Mouse (Mus musculus): ENCODE measurements around the gene Sipa1l1. TPM values are rescaled to one million over a fixed set of nuclear protein-coding genes. Genes with fewer than 3 reads are reported as not detected.

The Sipa1l1 gene
- polyA plus RNA-seq, 1 experiment from 2014 or later, result 26.4 TPM

DNA sequence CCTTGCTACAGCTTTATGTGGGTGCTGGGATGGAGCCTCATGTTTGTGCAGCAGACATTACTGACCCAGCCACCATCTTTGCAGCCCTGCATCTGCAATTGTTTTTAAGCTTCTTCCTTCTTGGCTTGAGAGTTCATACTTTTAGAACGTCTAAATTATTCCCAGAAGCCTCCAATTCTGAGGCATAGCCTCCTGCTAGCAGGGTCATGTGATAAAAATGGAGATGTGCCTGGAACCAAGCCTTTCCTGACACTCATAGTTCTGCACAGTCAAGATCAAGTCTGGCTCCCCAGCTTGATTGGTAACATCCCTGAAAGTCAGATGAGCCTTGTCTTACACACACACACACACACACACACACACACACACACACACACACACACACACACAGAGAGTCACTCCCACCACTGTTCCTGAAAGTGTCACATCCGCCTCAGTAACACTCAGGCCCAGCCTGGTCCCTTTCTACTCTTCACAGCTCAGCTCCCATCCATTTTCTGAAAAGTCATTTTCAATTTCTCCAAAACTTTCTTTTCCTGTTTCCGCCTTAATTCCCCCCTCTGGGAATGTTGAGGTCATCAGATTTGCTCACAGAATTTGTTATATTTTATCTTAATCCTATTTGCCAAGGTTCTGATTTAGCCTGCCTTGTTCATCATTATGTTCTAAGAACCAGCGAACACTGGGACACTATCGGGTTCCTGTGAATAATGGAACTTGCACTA is 238.6 kb downstream of the Sipa1l1 start:
- Histone ChIP-seq H3K4me3 (replicated peaks) (no peak overlapping the region), H3K4me2 (no peak overlapping the region), H3K27ac (no peak overlapping the region), H3K9me3 (no peaks in the 10 kb centered on the region), H3K36me3 (0 out of 2 replicates have a peak, but pooled peaks cover 7% of the 10 kb centered on the region), H3K9ac (no peak overlapping the region), H3K27me3 (replicated peaks) (no peaks in the 10 kb centered on the region), H3K4me1 (peaks cover 6% of the 10 kb centered on the region)
- WGBS, result 51% methylated on average over 5 of the region's 5 CpGs
- ATAC-seq (ENCODE audit: insufficient read depth, low FRiP score, low read depth), result no peak

DNA sequence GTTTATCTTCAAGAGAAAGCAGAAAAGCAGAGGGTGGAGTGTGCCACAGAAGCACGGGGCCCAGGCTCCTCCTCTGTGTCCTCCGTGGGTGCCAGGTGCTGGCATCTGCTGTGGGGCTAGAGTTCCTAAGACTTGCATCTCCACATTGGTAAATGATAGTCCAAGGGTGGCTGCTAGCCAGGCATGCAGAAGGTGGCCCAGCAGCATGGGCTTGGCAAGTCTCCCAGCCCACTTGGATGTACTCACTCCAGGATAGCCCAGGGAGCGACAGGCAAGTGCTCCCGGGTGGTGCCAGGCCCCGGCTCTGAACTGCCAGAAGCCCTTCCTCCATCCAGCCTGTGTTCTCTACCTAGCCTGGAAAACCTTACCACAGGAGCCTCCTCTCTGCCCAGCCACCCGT is 239.4 kb downstream of the Sipa1l1 start:
- H3K27me3 ChIP-seq (replicated peaks), result no peaks in the 10 kb centered on the region
- H3K9me3 ChIP-seq, result no peaks in the 10 kb centered on the region
- ATAC-seq (ENCODE audit: insufficient read depth, low FRiP score, low read depth), result no peak
- H3K4me1 ChIP-seq, result peaks cover 8% of the 10 kb centered on the region
- H3K27ac ChIP-seq, result 0 out of 2 replicates have a peak overlapping the region, but pooled peaks have one; percentile 21
- no peak overlapping the region for H3K4me2 ChIP-seq
- 75% methylated on average over 6 of the region's 6 CpGs for WGBS
- H3K36me3 ChIP-seq, result 0 out of 2 replicates have a peak, but pooled peaks cover 1% of the 10 kb centered on the region
- no peak overlapping the region for H3K9ac ChIP-seq
- no peak overlapping the region for H3K4me3 ChIP-seq (replicated peaks)

DNA sequence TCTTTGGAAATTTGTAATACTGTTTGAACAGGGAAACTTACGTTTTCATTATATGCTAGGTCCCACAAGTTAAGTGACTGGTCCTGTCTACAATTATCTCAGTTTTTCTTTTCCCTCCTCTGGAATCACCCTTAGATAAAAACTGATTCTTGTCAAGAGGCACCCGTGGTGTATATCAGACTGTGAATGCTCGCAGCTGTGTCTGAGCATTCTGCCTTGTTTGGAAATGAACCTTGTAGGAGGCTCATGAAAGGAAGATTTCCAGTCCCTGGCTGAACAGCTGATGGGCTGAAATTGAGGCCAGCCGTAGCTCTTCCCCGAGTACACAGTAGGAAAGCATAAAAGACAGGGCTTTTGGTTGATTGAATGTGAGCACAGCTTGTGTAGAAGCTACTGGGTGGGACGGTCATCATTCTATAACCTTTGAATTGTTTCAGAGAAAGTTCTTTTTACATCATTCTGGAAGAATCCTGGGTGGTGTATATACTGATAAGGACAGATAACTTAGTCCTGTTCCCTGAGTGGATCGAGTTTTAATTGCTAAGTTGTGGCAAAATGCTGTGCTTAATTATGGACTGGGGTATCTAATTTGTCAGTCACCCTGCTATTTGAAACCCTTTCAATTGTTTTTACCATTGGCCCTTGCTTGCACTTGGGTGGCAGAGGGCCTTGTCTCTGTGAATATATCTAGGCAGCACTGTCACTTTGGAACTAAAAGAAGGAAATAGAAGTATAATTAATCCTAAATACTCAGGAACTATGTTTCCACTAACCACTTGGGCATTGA is 240.8 kb downstream of the Sipa1l1 start:
- 48% methylated on average over 7 of the region's 7 CpGs for WGBS
- Histone ChIP-seq H3K9ac (no peak overlapping the region), H3K4me3 (replicated peaks) (no peak overlapping the region), H3K27ac (peak overlapping the region; percentile 59; the same call in 1 of the 2 replicates), H3K9me3 (no peaks in the 10 kb centered on the region), H3K36me3 (no peaks in the 10 kb centered on the region), H3K4me2 (no peak overlapping the region), H3K27me3 (replicated peaks) (no peaks in the 10 kb centered on the region), H3K4me1 (peaks cover 8% of the 10 kb centered on the region)
- no peak for ATAC-seq (ENCODE audit: insufficient read depth, low FRiP score, low read depth)

DNA sequence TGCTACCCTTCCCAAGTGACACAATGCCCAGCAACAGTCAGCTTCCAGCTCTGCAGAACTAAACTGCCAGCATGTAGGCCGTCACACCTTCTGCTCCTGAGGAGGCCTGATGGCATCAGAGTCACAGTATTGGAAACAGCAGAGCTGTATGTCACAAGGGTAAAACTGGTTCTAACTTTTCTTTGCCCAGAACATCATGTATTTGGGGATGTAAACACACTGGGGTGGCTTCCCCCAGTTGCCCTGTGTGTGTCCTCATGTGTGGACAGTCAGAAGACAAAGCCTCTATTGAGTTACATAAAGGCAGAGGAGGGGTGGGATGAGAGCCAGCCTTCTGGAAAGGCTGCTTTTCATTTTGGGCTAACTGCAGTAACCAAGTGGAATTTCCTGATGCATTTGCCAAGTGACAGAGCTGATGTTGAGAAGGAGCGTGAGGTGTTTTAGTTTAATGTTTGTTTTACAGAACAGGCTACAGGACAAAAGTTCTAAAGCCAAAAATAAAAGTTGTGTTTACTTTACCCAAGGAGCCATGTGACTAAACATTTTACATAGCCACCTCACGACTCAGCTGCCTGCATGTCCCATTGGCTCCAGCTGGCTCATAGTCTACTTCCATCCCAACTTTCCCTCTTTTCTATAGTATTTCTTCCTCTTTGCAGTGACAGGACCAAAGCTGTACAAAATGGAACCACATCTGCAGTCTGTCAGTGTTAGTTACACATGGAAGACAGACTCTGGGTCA is 243.3 kb downstream of the Sipa1l1 start:
- no peaks in the 10 kb centered on the region for H3K9me3 ChIP-seq
- H3K27me3 ChIP-seq (replicated peaks), result no peaks in the 10 kb centered on the region
- no peak overlapping the region for H3K4me2 ChIP-seq
- peak overlapping the region; percentile 75 for H3K27ac ChIP-seq
- H3K36me3 ChIP-seq, result 0 out of 2 replicates have a peak, but pooled peaks cover 5% of the 10 kb centered on the region
- peaks cover 8% of the 10 kb centered on the region for H3K4me1 ChIP-seq
- H3K4me3 ChIP-seq (replicated peaks), result no peak overlapping the region
- ATAC-seq (ENCODE audit: insufficient read depth, low FRiP score, low read depth), result no peak; the same call in 1 of the 2 replicates
- 30% methylated on average over 3 of the region's 3 CpGs for WGBS
- no peak overlapping the region for H3K9ac ChIP-seq

DNA sequence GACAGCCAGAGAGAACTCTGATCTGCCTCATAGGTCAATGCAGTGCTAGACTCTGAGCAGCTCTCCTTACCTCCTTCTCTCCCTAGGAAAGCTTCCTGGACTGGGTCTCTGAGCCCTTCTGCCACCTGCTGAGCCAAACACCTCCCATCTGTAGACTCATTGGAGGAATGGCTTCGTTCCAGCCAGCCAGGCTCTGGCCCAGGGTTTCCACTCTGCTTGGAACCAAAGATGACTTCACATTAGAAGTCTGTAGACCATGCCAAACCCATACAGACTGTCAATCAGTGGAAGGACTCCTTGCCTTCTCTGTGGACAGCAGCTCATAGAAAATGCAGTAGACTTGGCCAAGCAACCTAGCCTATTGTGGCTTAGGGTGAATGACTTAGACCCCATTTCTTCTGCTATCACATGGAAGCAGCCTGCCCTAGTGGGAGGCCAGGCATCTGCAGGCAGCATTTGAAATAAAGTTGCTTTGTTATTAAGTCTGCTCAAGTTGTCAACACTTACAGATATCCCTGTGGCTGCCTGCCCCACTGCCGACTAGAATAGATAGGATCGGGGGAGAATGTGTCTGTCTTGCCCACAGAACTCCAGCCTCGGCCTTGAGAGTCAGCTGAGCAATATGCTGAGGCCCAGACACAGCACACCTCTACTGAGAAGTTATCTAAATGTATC is 246.7 kb downstream of the Sipa1l1 start:
- Histone ChIP-seq H3K4me3 (replicated peaks) (no peak overlapping the region), H3K27me3 (replicated peaks) (no peaks in the 10 kb centered on the region), H3K9ac (no peak overlapping the region), H3K4me1 (peaks cover 8% of the 10 kb centered on the region), H3K4me2 (no peak overlapping the region), H3K36me3 (peaks cover 11% of the 10 kb centered on the region; the same call in 1 of the 2 replicates), H3K27ac (no peak overlapping the region), H3K9me3 (no peaks in the 10 kb centered on the region)
- 73% methylated on average over 4 of the region's 4 CpGs for WGBS
- peak; percentile 39; the same call in 1 of the 2 replicates for ATAC-seq (ENCODE audit: insufficient read depth, low FRiP score, low read depth)

DNA sequence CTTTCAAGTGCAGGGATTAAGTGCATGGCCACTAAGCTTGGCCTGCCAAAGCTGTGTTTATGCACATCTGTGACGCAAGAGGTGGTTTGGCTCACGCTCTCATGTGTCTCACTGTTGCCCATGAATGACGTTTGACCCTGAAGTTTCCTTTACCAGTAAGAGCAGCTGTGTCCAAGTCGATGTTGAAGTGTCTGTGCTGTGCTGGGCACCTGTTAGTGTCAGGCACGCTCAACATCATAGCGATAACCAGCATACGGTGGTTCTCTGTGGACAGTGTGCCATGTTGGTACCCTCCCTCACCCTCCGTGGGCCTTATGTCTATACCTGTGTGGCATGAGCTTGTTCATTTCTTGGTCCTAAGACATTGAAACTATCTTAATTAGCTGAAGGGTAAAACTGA is 249.9 kb downstream of the Sipa1l1 start:
- WGBS, result 89% methylated on average over 8 of the region's 8 CpGs
- H3K27me3 ChIP-seq (replicated peaks), result no peaks in the 10 kb centered on the region
- peaks cover 27% of the 10 kb centered on the region for H3K36me3 ChIP-seq

DNA sequence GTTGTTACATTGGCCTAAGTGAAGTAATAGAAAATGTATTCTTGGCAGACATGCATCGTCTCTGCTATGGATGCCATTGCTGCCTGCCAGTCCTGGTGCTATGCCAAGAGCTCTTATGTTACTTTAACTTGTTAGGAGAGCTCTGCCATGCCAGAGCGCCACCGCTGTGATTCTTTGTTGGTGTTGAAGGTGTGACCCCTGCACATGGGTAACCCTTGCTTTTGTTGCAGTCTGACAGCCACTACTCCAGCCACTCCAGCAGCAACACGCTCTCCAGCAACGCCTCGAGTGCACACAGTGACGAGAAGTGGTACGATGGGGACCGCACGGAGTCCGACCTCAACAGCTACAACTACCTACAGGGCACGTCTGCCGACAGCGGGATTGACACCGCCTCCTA is 255.7 kb downstream of the Sipa1l1 start:
- H3K4me1 ChIP-seq, result no peaks in the 10 kb centered on the region
- peaks cover 20% of the 10 kb centered on the region for H3K36me3 ChIP-seq
- no peak overlapping the region for H3K9ac ChIP-seq
- H3K4me3 ChIP-seq (replicated peaks), result no peak overlapping the region
- H3K27me3 ChIP-seq (replicated peaks), result no peaks in the 10 kb centered on the region
- no peak overlapping the region for H3K4me2 ChIP-seq
- ATAC-seq (ENCODE audit: insufficient read depth, low FRiP score, low read depth), result no peak
- H3K9me3 ChIP-seq, result no peaks in the 10 kb centered on the region
- 94% methylated on average over 15 of the region's 15 CpGs for WGBS
- no peak overlapping the region for H3K27ac ChIP-seq

More for the DNA sequence above, 249.9 kb downstream of the Sipa1l1 start:
- ATAC-seq (ENCODE audit: insufficient read depth, low FRiP score, low read depth), result no peak
- Histone ChIP-seq H3K4me3 (replicated peaks) (no peak overlapping the region), H3K9ac (no peak overlapping the region), H3K4me1 (no peaks in the 10 kb centered on the region), H3K9me3 (no peaks in the 10 kb centered on the region), H3K27ac (no peak overlapping the region), H3K4me2 (no peak overlapping the region)

DNA sequence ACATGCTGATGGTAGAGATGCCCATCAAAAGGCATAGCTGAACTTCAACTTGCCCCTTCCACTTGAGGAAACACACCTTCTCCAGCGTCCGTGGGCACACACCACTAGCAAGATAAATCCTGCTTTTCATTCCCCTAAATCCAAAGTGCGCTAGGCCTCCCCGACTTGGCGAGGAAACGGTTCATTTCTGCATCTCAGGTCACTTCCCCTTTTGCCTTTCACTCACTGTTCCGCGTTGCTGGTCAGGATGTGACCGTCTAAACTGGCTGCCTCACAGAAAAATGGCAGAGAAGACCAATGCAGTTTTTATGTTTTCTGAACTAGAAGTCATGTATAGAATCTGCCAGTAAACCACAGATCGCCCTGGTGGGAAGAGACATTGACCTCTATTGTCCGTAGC is 256.7 kb downstream of the Sipa1l1 start:
- Histone ChIP-seq H3K27me3 (replicated peaks) (no peaks in the 10 kb centered on the region), H3K4me1 (no peaks in the 10 kb centered on the region), H3K27ac (no peak overlapping the region), H3K9ac (no peak overlapping the region), H3K36me3 (peaks cover 20% of the 10 kb centered on the region), H3K9me3 (no peaks in the 10 kb centered on the region), H3K4me3 (replicated peaks) (no peak overlapping the region), H3K4me2 (no peak overlapping the region)
- ATAC-seq (ENCODE audit: insufficient read depth, low FRiP score, low read depth), result no peak
- 87% methylated on average over 11 of the region's 11 CpGs for WGBS

DNA sequence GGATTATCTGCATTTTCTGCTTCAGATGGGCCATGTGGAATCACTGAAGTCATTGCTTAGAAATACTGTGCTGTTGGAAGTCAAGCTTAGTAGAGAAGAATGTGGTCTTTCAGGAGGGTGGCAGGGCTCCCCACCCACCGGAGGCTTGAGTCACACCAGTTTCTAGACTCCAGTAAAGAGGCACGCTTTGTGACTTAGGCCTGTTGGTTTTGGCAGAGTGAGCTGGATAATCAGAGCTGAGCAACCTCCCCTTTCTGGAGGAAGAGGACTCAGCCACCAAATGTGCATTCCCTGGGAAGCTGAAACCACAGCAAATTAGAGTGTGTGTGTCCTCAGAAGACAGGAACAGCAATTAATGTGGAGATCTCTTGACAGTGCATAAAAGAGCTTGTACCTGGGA is 258.3 kb downstream of the Sipa1l1 start:
- WGBS, result 80% methylated on average over 2 of the region's 2 CpGs
- ATAC-seq (ENCODE audit: insufficient read depth, low FRiP score, low read depth), result no peak
- Histone ChIP-seq H3K4me1 (no peaks in the 10 kb centered on the region), H3K9ac (no peak overlapping the region), H3K9me3 (no peaks in the 10 kb centered on the region), H3K27me3 (replicated peaks) (no peaks in the 10 kb centered on the region), H3K4me2 (no peak overlapping the region), H3K4me3 (replicated peaks) (no peak overlapping the region), H3K36me3 (peaks cover 17% of the 10 kb centered on the region), H3K27ac (no peak overlapping the region)

DNA sequence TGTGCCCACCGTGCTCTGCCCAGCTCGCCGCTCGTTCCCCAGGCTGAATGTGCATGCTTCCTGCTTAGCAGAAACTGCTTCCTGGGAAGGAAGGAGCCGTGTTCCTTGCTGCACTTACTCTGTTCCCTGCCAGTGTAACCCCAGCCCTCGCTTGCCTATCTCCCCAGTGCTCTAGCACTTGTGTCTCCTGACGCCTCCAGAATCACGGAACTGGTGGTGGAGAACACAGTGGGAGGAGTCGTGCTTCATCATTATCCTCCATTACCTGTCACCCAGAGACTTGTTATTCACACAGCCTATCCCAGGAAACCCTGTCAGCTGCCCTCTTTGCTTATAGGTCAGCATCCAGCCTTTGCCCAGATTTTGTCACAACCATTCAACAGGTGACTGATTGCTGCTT is 259.3 kb downstream of the Sipa1l1 start:
- ATAC-seq (ENCODE audit: insufficient read depth, low FRiP score, low read depth), result no peak
- no peak overlapping the region for H3K4me2 ChIP-seq
- no peaks in the 10 kb centered on the region for H3K27me3 ChIP-seq (replicated peaks)
- 82% methylated on average over 9 of the region's 9 CpGs for WGBS
- no peak overlapping the region for H3K4me3 ChIP-seq (replicated peaks)
- H3K27ac ChIP-seq, result no peak overlapping the region
- peaks cover 10% of the 10 kb centered on the region for H3K36me3 ChIP-seq
- H3K9me3 ChIP-seq, result no peaks in the 10 kb centered on the region
- no peak overlapping the region for H3K9ac ChIP-seq
- no peaks in the 10 kb centered on the region for H3K4me1 ChIP-seq

DNA sequence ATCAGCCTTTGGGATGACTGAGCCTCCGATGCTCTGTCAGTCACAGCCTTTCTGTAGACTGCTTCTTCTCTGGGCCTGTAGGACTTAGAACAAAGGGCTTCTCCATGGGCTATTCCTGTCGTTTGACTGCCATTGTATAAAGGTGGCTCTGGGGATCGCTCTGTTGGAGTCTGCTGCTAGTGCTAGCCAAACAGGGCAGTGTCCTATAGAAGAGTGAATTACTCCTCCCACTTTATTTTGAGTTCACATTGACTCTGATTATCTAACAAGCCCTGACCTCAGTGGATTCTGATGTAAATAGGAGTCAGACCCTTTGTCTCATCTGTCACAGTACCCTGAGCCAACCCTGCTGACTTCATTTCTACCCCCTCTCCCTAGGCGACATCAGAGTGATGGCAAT is 264.2 kb downstream of the Sipa1l1 start:
- 76% methylated on average over 4 of the region's 4 CpGs for WGBS
- H3K9ac ChIP-seq, result no peak overlapping the region
- H3K4me2 ChIP-seq, result no peak overlapping the region
- H3K27ac ChIP-seq, result no peak overlapping the region
- H3K27me3 ChIP-seq (replicated peaks), result no peaks in the 10 kb centered on the region
- H3K4me1 ChIP-seq, result no peaks in the 10 kb centered on the region
- H3K9me3 ChIP-seq, result no peaks in the 10 kb centered on the region
- no peak overlapping the region for H3K4me3 ChIP-seq (replicated peaks)
- H3K36me3 ChIP-seq, result peaks cover 17% of the 10 kb centered on the region
- no peak for ATAC-seq (ENCODE audit: insufficient read depth, low FRiP score, low read depth)

Data from stomach, embryonic 15.5 days (tissue).